ENCODE assay signal across 8 mouse cellular contexts in genomic region chrY:1286171-1286795, GRCm38 (mm10). TPM values are rescaled to one million over a fixed set of nuclear protein-coding genes. Genes with fewer than 3 reads are reported as not detected.
DNase-seq lines count a peak whose midpoint lies in the region; ATAC-seq and TF ChIP-seq lines count a peak whose summit lies in the region.

Gene Ddx3y (minus strand): TSS chrY:1286629.

- WGBS in hindbrain, embryonic 11.5 days = 2% methylated on average over 30 of the region's 31 CpGs
- under 1% methylated on average over 31 of the region's 31 CpGs for WGBS in limb, embryonic 12.5 days
- 3% methylated on average over 28 of the region's 31 CpGs for WGBS in midbrain, embryonic 12.5 days
- WGBS in stomach, embryonic 15.5 days = 6% methylated on average over 28 of the region's 31 CpGs

- TF ChIP-seq POLR2A in brain, embryonic 14.5 days (IDR thresholded peaks at IDR 0.05; ENCODE audit: borderline replicate concordance, extremely low read depth, insufficient read depth, insufficient read length, poor library complexity, severe bottlenecking) = no peak

- TF ChIP-seq CTCF in gastrocnemius, adult 2 months (IDR thresholded peaks at IDR 0.05) = no peak
- no peak for TF ChIP-seq CTCF in brain, embryonic 14.5 days (IDR thresholded peaks at IDR 0.05; ENCODE audit: borderline replicate concordance, extremely low read depth, insufficient read depth, insufficient read length)

- no peaks in the 10 kb centered on the region for H3K9me3 ChIP-seq in hindbrain, embryonic 11.5 days (ENCODE audit: control insufficient read depth, low read length)
- no peaks in the 10 kb centered on the region for H3K9me3 ChIP-seq in limb, embryonic 12.5 days
- H3K9me3 ChIP-seq in midbrain, embryonic 12.5 days = no peaks in the 10 kb centered on the region
- no peaks in the 10 kb centered on the region for H3K9me3 ChIP-seq in stomach, embryonic 15.5 days

- H3K27me3 ChIP-seq in hindbrain, embryonic 11.5 days (ENCODE audit: control insufficient read depth, insufficient read depth, low read length) = no peaks in the 10 kb centered on the region
- no peaks in the 10 kb centered on the region for H3K27me3 ChIP-seq in limb, embryonic 12.5 days
- H3K27me3 ChIP-seq in midbrain, embryonic 12.5 days = no peaks in the 10 kb centered on the region
- no peaks in the 10 kb centered on the region for H3K27me3 ChIP-seq in stomach, embryonic 15.5 days (replicated peaks)

- H3K27ac ChIP-seq in gastrocnemius, adult 2 months = no peak within 1 kb of the TSS
- H3K27ac ChIP-seq in hindbrain, embryonic 11.5 days (ENCODE audit: low read depth, low read length) = no peak within 1 kb of the TSS
- H3K27ac ChIP-seq in limb, embryonic 12.5 days = peak within 1 kb of the TSS; percentile 83
- H3K27ac ChIP-seq in midbrain, embryonic 12.5 days (replicated peaks) = no peak within 1 kb of the TSS
- H3K27ac ChIP-seq in stomach, embryonic 15.5 days = peak within 1 kb of the TSS; percentile 77

- peak; percentile 79 for DNase-seq in gastrocnemius, adult 2 months
- DNase-seq in gastrocnemius, postnatal 25 days = no peak
- peak; percentile 92 for DNase-seq in brain, embryonic 14.5 days (ENCODE audit: low read depth)
- DNase-seq in fibroblast of lung, adult 2 months (ENCODE audit: low read depth) = peak; percentile 75
- DNase-seq in hindbrain, embryonic 11.5 days (ENCODE audit: low spot score) = peak; percentile 68

- H3K9ac ChIP-seq in hindbrain, embryonic 11.5 days (ENCODE audit: low read depth, low read length) = no peak within 1 kb of the TSS
- H3K9ac ChIP-seq in limb, embryonic 12.5 days (replicated peaks) = peak within 1 kb of the TSS; percentile 37; the same call in 1 of the 2 replicates
- peak within 1 kb of the TSS; percentile 31; the same call in 1 of the 2 replicates for H3K9ac ChIP-seq in midbrain, embryonic 12.5 days (replicated peaks)
- no peak within 1 kb of the TSS for H3K9ac ChIP-seq in stomach, embryonic 15.5 days

- H3K4me1 ChIP-seq in hindbrain, embryonic 11.5 days (replicated peaks; ENCODE audit: control insufficient read depth, insufficient read depth, low read length) = no peaks in the 10 kb centered on the region
- H3K4me1 ChIP-seq in limb, embryonic 12.5 days (replicated peaks) = no peaks in the 10 kb centered on the region
- no peaks in the 10 kb centered on the region for H3K4me1 ChIP-seq in midbrain, embryonic 12.5 days
- H3K4me1 ChIP-seq in stomach, embryonic 15.5 days = no peaks in the 10 kb centered on the region

- peak; percentile 92 for ATAC-seq in hindbrain, embryonic 11.5 days (ENCODE audit: low FRiP score)
- ATAC-seq in limb, embryonic 12.5 days (ENCODE audit: insufficient number of reproducible peaks, insufficient read depth, low FRiP score, low TSS enrichment, low read depth) = peak; percentile 80; the same call in 1 of the 2 replicates
- peak; percentile 89 for ATAC-seq in midbrain, embryonic 12.5 days (ENCODE audit: low FRiP score, low read depth)
- ATAC-seq in stomach, embryonic 15.5 days (ENCODE audit: insufficient read depth, low FRiP score, low read depth) = peak; percentile 91

- no peaks in the 10 kb centered on the region for H3K36me3 ChIP-seq in hindbrain, embryonic 11.5 days (ENCODE audit: control insufficient read depth, insufficient read depth, low read length)
- no peaks in the 10 kb centered on the region for H3K36me3 ChIP-seq in limb, embryonic 12.5 days
- H3K36me3 ChIP-seq in midbrain, embryonic 12.5 days = no peaks in the 10 kb centered on the region
- H3K36me3 ChIP-seq in stomach, embryonic 15.5 days = no peaks in the 10 kb centered on the region

- H3K4me3 ChIP-seq in gastrocnemius, adult 2 months = no peak within 1 kb of the TSS
- peak within 1 kb of the TSS; percentile 35 for H3K4me3 ChIP-seq in hindbrain, embryonic 11.5 days (ENCODE audit: low read depth, low read length)
- H3K4me3 ChIP-seq in limb, embryonic 12.5 days (replicated peaks) = peak within 1 kb of the TSS; percentile 38
- peak within 1 kb of the TSS; percentile 42 for H3K4me3 ChIP-seq in midbrain, embryonic 12.5 days
- peak within 1 kb of the TSS; percentile 36 for H3K4me3 ChIP-seq in stomach, embryonic 15.5 days (replicated peaks)

- intact Hi-C loops in gastrocnemius, adult 2 months (cut with DNase I) = no loop called here

- peak within 1 kb of the TSS; percentile 14; the same call in 1 of the 2 replicates for H3K4me2 ChIP-seq in hindbrain, embryonic 11.5 days (replicated peaks; ENCODE audit: low read depth, low read length)
- H3K4me2 ChIP-seq in limb, embryonic 12.5 days = peak within 1 kb of the TSS; percentile 10; the same call in 1 of the 2 replicates
- peak within 1 kb of the TSS; percentile 39 for H3K4me2 ChIP-seq in midbrain, embryonic 12.5 days (replicated peaks)
- no peak within 1 kb of the TSS for H3K4me2 ChIP-seq in stomach, embryonic 15.5 days

RNA-seq across cellular contexts. Expression of gene Ddx3y, which starts in this region (rescaled TPM):
- total RNA-seq in gastrocnemius, adult 2 months (2021) = 10 to 100 TPM in 1 of 2 experiments, not detected in 1; 68.8 TPM
- total RNA-seq in gastrocnemius, postnatal 25 days (2021) = 10 to 100 TPM in 1 of 2 experiments, not detected in 1; 52.7 TPM
- 7.6 and 10.3 TPM in 2 replicates for polyA plus RNA-seq in brain, embryonic 14.5 days (2012; rRNA removed)
- 12.4 and 19.6 TPM in 2 replicates for polyA plus RNA-seq in hindbrain, embryonic 11.5 days (2014; fragmentation: Nextera tagmentation; extraction: Ambion mirVana)
- 28.7 and 29.3 TPM in 2 replicates for polyA plus RNA-seq in limb, embryonic 12.5 days (2016; fragmentation: Nextera tagmentation; extraction: Ambion mirVana)
- polyA plus RNA-seq in midbrain, embryonic 12.5 days (2016; fragmentation: Nextera tagmentation; extraction: Ambion mirVana) = 13.8 and 22.4 TPM in 2 replicates
- polyA plus RNA-seq in stomach, embryonic 15.5 days (2015; fragmentation: Nextera tagmentation; extraction: Ambion mirVana) = 16.3 and 17.6 TPM in 2 replicates

Comparison
In these comparisons a context has a peak if more than half of its experiments do, and no peak if none do; other contexts are left out.
1. H3K27ac ChIP-seq: peak in limb, embryonic 12.5 days (single experiment) and stomach, embryonic 15.5 days (single experiment); none in gastrocnemius, adult 2 months (single experiment), hindbrain, embryonic 11.5 days (single experiment) and midbrain, embryonic 12.5 days (single experiment).
2. H3K9ac ChIP-seq: peak in limb, embryonic 12.5 days (single experiment) and midbrain, embryonic 12.5 days (single experiment); none in hindbrain, embryonic 11.5 days (single experiment) and stomach, embryonic 15.5 days (single experiment).
3. Peak in every context shown above with its lines, with median percentiles within 50 percentile points of each other: ATAC-seq.